Mouse (Mus musculus) lung, embryonic 16.5 days (tissue): ENCODE data around the gene Efcab9. TPM values are rescaled to one million over a fixed set of nuclear protein-coding genes. Genes with fewer than 3 reads are reported as not detected.

Experiments used
- ATAC-seq: fragments of 200-750 bp; cut with Nextera tagmentation; 2 replicates; pipeline ENCODE4 v1.8.0; 2017; ENCODE audit warnings: low read depth, mild to moderate bottlenecking, moderate library complexity
- H3K27ac ChIP-seq: fragments of 300-500 bp; sonication (generic); 2 replicates; pipeline ENCODE4 v1.5.1; 2014; ENCODE audit warnings: mild to moderate bottlenecking, control low read depth, low read length
- H3K27me3 ChIP-seq: fragments of 300-500 bp; sonication (generic); 2 replicates; pipeline ENCODE4 v1.6.1; 2014; ENCODE audit warnings: low read depth, low read length, mixed read lengths; ENCODE audit not compliant: control insufficient read depth, insufficient read depth
- H3K36me3 ChIP-seq: fragments of 300-500 bp; sonication (generic); 2 replicates; pipeline ENCODE4 v1.6.1; 2014; ENCODE audit warnings: low read length; ENCODE audit not compliant: control insufficient read depth, insufficient read depth
- H3K4me1 ChIP-seq: fragments of 300-500 bp; sonication (generic); replicated peaks from 2 replicates; pipeline ENCODE4 v1.6.1; 2014; ENCODE audit warnings: low read length, mixed read lengths; ENCODE audit not compliant: control insufficient read depth, insufficient read depth
- H3K4me2 ChIP-seq: fragments of 300-500 bp; sonication (generic); 2 replicates; pipeline ENCODE4 v1.6.1; 2014; ENCODE audit warnings: low read depth, low read length, control low read depth
- H3K4me3 ChIP-seq: fragments of 300-500 bp; sonication (generic); 2 replicates; pipeline ENCODE4 v1.5.1; 2014; ENCODE audit warnings: mild to moderate bottlenecking, low read length, control low read depth
- H3K9ac ChIP-seq: fragments of 300-500 bp; sonication (generic); 2 replicates; pipeline ENCODE4 v1.6.1; 2014; ENCODE audit warnings: low read length, control low read depth
- H3K9me3 ChIP-seq: fragments of 300-500 bp; sonication (generic); 2 replicates; pipeline ENCODE4 v1.6.1; 2016; ENCODE audit warnings: low read length; ENCODE audit not compliant: control insufficient read depth
- WGBS: fragments of 180-500 bp; shearing (Covaris S2); extraction: QIAGEN DNeasy Blood & Tissue Kit; methylation state at CpG from one replicate; pipeline ENCODE4 v1.1.7; 2014; 5-methylcytosine and 5-hydroxymethylcytosine counted together
- polyA plus RNA-seq: library from polyadenylated mRNA; unstranded; fragments of >200 nt; fragmentation: Nextera tagmentation; extraction: Ambion mirVana; gene quantifications from 2 replicates; pipeline ENCODE4 v1.2.1, GENCODE M21; 2015

Efcab9 gene
- polyA plus RNA-seq = 0.79 TPM in 1 of 2 replicates, not detected in the other

- no peak for ATAC-seq
- H3K4me2 ChIP-seq = peak within 1 kb of the TSS; percentile 99
- H3K4me1 ChIP-seq = peaks cover 18% of the 10 kb centered on the region
- no peaks in the 10 kb centered on the region; the same call in 1 of the 2 replicates for H3K36me3 ChIP-seq
- 0 out of 2 replicates have a peak within 1 kb of the TSS, but pooled peaks have one; percentile 20 for H3K27ac ChIP-seq
- H3K9ac ChIP-seq = peak within 1 kb of the TSS; percentile 75
- peak within 1 kb of the TSS; percentile 77 for H3K4me3 ChIP-seq
- no peaks in the 10 kb centered on the region for H3K27me3 ChIP-seq
- WGBS = 5% methylated on average over 33 of the region's 33 CpGs
- no peaks in the 10 kb centered on the region for H3K9me3 ChIP-seq
Observed at GRCm38 (mm10) chr11:32531871-32532764, at the start of gene Efcab9. Gene Efcab9 (minus strand): TSS chr11:32532081.

- H3K27me3 ChIP-seq = no peaks in the 10 kb centered on the region
- no peak overlapping the region for H3K4me3 ChIP-seq
- H3K9ac ChIP-seq = no peak overlapping the region
- H3K4me2 ChIP-seq = no peak overlapping the region
- H3K4me1 ChIP-seq = peaks cover 2% of the 10 kb centered on the region; the same call in 1 of the 2 replicates
- no peaks in the 10 kb centered on the region for H3K9me3 ChIP-seq
- 63% methylated on average over 2 of the region's 2 CpGs for WGBS
- ATAC-seq = no peak
- H3K27ac ChIP-seq = no peak overlapping the region
- H3K36me3 ChIP-seq = no peaks in the 10 kb centered on the region
Observed at GRCm38 (mm10) chr11:32581031-32581430, 49.1 kb upstream of the Efcab9 start.

- H3K9ac ChIP-seq = no peak overlapping the region
- H3K36me3 ChIP-seq = no peaks in the 10 kb centered on the region
- H3K4me1 ChIP-seq = no peaks in the 10 kb centered on the region
- no peak overlapping the region for H3K4me2 ChIP-seq
- no peaks in the 10 kb centered on the region for H3K27me3 ChIP-seq
- no peak overlapping the region for H3K27ac ChIP-seq
- 77% methylated on average over 16 of the region's 16 CpGs for WGBS
- H3K4me3 ChIP-seq = no peak overlapping the region
- peak; percentile 78 for ATAC-seq
- no peaks in the 10 kb centered on the region for H3K9me3 ChIP-seq
Observed at GRCm38 (mm10) chr11:32580305-32580947, 48.5 kb upstream of the Efcab9 start.

GRCm38 (mm10) chr11:32576760-32577050, 44.8 kb upstream of the Efcab9 start:
- Histone ChIP-seq H3K4me3 (no peak overlapping the region), H3K9me3 (no peaks in the 10 kb centered on the region), H3K27ac (no peak overlapping the region), H3K4me1 (no peaks in the 10 kb centered on the region), H3K36me3 (no peaks in the 10 kb centered on the region), H3K4me2 (no peak overlapping the region), H3K27me3 (no peaks in the 10 kb centered on the region), H3K9ac (no peak overlapping the region)
- 30% methylated on average over 5 of the region's 5 CpGs for WGBS
- no peak for ATAC-seq

GRCm38 (mm10) chr11:32575964-32576759, 44.3 kb upstream of the Efcab9 start:
- no peak for ATAC-seq
- H3K4me1 ChIP-seq = no peaks in the 10 kb centered on the region
- WGBS = 81% methylated on average over 6 of the region's 6 CpGs
- no peaks in the 10 kb centered on the region for H3K9me3 ChIP-seq
- H3K9ac ChIP-seq = no peak overlapping the region
- H3K27ac ChIP-seq = no peak overlapping the region
- H3K27me3 ChIP-seq = no peaks in the 10 kb centered on the region
- no peak overlapping the region for H3K4me2 ChIP-seq
- H3K36me3 ChIP-seq = no peaks in the 10 kb centered on the region
- H3K4me3 ChIP-seq = no peak overlapping the region

GRCm38 (mm10) chr11:32573669-32574068, 41.8 kb upstream of the Efcab9 start:
- H3K4me2 ChIP-seq = no peak overlapping the region
- H3K9ac ChIP-seq = no peak overlapping the region
- H3K27ac ChIP-seq = no peak overlapping the region
- ATAC-seq = no peak
- 88% methylated on average over 2 of the region's 2 CpGs for WGBS
- H3K27me3 ChIP-seq = no peaks in the 10 kb centered on the region
- H3K4me3 ChIP-seq = no peak overlapping the region
- no peaks in the 10 kb centered on the region for H3K4me1 ChIP-seq
- H3K9me3 ChIP-seq = no peaks in the 10 kb centered on the region
- H3K36me3 ChIP-seq = no peaks in the 10 kb centered on the region

- H3K4me1 ChIP-seq = peaks cover 13% of the 10 kb centered on the region
- no peak overlapping the region for H3K4me3 ChIP-seq
- no peak overlapping the region for H3K4me2 ChIP-seq
- H3K36me3 ChIP-seq = no peaks in the 10 kb centered on the region
- no peaks in the 10 kb centered on the region for H3K27me3 ChIP-seq
- H3K27ac ChIP-seq = no peak overlapping the region
- no peaks in the 10 kb centered on the region for H3K9me3 ChIP-seq
- no peak for ATAC-seq
- 81% methylated on average over 6 of the region's 6 CpGs for WGBS
- no peak overlapping the region for H3K9ac ChIP-seq
Observed at GRCm38 (mm10) chr11:32571103-32571502, 39.2 kb upstream of the Efcab9 start.

GRCm38 (mm10) chr11:32568637-32569293, 36.9 kb upstream of the Efcab9 start:
- H3K9me3 ChIP-seq = no peaks in the 10 kb centered on the region
- no peak overlapping the region for H3K4me3 ChIP-seq
- no peaks in the 10 kb centered on the region for H3K27me3 ChIP-seq
- 74% methylated on average over 15 of the region's 15 CpGs for WGBS
- no peak overlapping the region for H3K9ac ChIP-seq
- no peak overlapping the region for H3K4me2 ChIP-seq
- peak; percentile 62 for ATAC-seq
- H3K4me1 ChIP-seq = peaks cover 16% of the 10 kb centered on the region
- no peaks in the 10 kb centered on the region for H3K36me3 ChIP-seq
- H3K27ac ChIP-seq = no peak overlapping the region
